Mouse (Mus musculus) spleen, embryonic (tissue): ENCODE data around the gene Zdhhc16.
"Not testable (repeated sequence)": the region's sequence is repeated elsewhere in the genome, so short reads cannot be mapped to it uniquely, and the experiment has no call there.

ENCODE experiments used
- CTCF ChIA-PET: fragments of 350-600 bp; sonication (Branson Sonifier 250); formaldehyde crosslinking; loops from one replicate; lab custom pipeline; 2022; lab: Charles Lee

The Zdhhc16 gene

GRCm38 (mm10) chr19:41912121-41913080 is 20.9 kb upstream of the Zdhhc16 start:
- CTCF ChIA-PET, result no interaction called here

GRCm38 (mm10) chr19:41913774-41914591 is 19.3 kb upstream of the Zdhhc16 start:
- CTCF ChIA-PET, result interaction anchor here (0.7 kb wide), 1 partner anchor 111 kb away, joined by 4 read pairs; no protein-coding TSS in a partner anchor

DNA sequence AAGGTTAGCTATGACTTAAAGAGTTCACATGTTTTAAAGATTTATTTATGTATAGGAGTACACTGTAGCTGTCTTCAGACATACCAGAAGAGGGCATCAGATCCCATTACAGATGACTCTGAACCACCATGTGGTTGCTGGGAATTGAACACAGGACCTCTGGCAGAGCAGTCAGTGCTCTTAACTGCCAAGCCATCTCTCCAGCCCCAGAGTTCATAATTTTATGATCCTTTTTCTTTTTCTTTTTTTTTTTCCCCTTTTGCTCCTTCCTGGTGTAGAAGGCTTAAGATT is 18.7 kb upstream of the Zdhhc16 start:
- CTCF ChIA-PET, result not testable (repeated sequence)

DNA sequence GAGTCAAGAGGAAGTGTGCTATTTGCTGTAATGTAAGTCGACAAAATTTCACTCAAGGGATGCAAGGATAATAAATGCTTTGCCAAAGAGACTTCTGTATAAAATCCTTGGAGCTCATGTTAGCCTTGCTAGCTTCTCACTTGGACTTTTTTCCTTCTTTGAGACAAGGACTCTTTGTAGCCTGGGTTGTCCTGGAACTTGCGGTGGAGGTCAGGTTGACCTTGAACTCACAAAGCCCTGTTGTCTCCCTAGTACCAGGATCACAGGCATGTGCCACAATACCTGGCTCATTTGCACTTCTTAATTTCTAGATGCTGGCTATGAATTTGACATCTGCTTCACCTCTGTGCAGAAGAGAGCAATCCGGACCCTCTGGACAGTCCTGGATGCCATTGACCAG is 18.0 kb upstream of the Zdhhc16 start:
- CTCF ChIA-PET, result interaction anchor here (0.6 to 1.0 kb wide), 2 partner anchors 15 to 17 kb away, joined by 3 to 6 read pairs; no protein-coding TSS in a partner anchor

DNA sequence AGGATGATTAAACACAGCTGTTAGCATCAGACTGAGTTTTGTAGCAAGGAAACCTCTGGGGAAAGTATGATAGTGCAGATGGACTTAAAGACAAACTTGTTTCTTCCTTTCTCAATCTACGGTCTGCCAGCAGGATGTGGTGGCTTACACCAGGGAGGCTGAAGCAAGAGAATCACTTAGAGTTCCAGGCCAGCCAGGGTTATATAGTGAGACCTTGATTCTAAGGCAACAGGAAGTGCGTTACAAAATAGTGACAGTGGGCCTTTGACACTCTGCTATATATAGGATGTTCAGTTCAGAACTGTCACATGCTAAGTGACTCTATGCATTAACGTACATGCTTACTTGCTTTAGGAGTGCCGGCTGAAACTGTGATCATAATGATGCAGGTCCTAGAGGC is 16.4 kb upstream of the Zdhhc16 start:
- CTCF ChIA-PET, result no interaction called here

- CTCF ChIA-PET, result no interaction called here
Measured at GRCm38 (mm10) chr19:41919471-41919870, 13.8 kb upstream of the Zdhhc16 start.

DNA sequence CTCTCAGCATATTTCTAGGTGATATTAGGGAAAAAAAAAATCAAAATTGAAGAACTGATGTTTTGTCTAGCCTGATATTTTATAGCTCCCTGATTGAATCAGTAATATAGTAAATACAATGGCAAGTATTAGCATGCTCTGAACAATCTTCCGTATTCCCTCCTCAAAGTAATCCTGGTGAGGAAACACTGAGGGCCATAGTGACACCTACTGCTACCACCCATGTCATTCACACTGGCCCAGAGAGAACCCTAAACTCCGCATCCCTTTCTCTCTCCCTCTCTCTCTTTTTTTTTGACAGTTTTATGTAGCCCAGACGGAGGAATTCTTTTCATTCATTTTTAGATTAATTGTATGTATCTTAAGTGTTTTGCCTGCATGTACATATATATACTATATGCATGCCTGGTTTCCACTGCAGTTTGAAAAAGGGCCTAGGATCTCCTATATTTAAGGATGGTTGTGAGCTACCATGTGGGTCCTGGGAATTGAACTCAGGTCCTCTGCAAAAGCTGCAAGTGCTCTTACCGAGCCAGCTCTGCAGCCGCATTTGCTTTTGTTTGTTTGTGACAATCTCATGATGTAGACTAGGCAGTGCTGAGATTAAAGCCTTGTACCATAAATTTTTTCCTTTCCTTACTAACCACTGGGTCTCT is 12.7 kb upstream of the Zdhhc16 start:
- CTCF ChIA-PET, result no interaction called here

GRCm38 (mm10) chr19:41932686-41933085 is 594 bp upstream of the Zdhhc16 start:
- CTCF ChIA-PET, result interaction anchor here (0.6 to 0.9 kb wide), 2 partner anchors 17 to 88 kb away, joined by 3 to 4 read pairs; no protein-coding TSS in a partner anchor

- CTCF ChIA-PET, result no interaction called here
Measured at GRCm38 (mm10) chr19:41934124-41934523, 844 bp downstream of the Zdhhc16 start.

GRCm38 (mm10) chr19:41935921-41936320 is 2.6 kb downstream of the Zdhhc16 start:
- CTCF ChIA-PET, result no interaction called here

DNA sequence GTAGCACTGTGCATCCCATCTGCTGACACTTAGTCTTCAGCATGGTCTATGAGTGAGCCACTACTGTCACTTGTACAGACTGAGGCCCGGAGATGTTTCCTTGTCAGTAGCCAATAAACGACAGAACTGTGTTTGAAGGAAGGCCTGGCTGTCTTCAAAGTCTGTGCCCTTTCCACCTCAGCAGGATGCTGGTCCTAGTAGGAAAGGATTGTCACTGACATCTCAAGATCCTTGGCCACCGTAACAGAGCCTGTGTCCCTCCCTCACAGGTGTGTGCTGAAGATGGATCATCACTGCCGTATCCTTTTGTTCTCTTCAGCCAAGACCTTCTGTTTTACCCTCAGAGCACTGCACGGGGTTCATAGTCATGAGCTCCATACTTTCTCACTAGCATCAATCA is 5.3 kb downstream of the Zdhhc16 start:
- CTCF ChIA-PET, result no interaction called here

DNA sequence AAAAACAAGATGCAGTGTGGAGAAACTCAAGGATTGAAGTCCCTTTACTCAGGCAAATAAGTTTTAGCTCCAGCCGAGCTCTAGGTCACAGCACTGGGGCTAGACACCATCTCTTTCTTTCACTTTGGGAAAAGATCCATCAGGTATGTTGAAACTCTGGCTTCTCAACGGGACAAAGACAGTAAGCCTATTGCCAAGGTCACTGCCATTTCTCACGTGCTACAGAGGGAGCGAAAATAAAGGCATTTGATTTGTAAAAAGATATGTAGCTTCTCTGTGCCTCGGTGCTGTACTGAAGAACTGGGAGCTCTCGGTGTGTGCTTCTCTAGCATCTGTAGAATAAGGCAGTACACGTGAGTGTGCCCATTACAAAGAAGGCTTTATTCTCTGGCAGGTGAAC is 10.6 kb downstream of the Zdhhc16 start:
- CTCF ChIA-PET, result no interaction called here

DNA sequence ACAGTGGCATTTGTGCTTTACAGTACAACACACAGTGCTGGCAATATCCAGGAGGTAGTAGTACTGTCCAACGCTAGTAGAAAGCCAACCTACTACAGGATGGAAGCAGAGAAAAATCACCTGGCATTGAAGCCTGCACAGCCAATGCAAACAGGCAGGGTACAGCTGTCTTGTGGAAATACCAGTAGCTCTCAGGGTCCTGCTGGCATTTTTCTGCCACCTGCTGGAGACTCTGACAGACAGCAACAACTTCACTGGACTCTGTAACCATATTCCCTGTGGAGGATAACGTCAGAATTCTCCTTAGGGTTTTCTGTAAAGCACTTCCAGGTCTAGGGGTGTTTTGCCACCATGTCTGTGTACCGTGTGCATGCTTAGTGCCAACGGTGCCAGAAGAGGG is 19.0 kb downstream of the Zdhhc16 start:
- CTCF ChIA-PET, result interaction anchor here (0.7 kb wide), 1 partner anchor 136 kb away, joined by 3 read pairs; no protein-coding TSS in a partner anchor

DNA sequence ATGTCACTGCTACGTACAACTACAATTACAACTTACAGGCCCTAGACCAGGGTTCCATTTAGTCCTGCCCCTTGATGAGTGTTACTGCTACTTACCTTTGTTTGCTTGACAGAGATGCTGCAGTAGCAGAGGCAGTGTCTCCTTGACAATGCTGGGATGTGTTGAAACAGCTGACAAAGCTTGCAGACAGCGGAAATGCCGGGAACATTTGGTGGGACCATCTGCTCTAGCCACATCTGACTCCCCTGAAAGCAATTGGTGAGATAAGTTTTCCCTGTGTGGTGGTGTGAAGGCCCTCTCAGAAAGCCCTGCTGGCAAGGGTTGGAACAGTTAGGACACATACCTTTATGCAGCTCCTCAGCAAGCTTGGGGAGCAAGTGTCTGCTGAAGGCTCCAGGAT is 20.3 kb downstream of the Zdhhc16 start:
- CTCF ChIA-PET, result no interaction called here

DNA sequence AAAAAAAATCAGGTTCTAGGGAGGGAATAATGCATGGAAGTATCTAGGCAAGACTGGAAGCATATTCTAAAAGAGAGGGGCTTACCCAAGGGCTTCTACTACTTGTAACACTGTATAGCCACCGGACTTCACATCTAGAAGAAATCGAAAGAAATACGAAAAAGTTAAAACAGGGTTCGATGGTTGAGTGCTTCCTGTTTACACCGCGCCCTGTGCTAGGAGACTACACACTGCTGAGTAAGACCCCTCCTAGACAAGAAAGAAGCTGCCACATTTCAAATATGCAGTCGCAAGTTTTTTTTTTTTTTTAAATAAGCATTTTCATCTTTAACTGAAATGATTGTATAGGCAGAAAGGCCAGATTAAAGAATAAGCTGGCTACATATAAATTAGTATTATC is 36.3 kb downstream of the Zdhhc16 start:
- CTCF ChIA-PET, result no interaction called here

DNA sequence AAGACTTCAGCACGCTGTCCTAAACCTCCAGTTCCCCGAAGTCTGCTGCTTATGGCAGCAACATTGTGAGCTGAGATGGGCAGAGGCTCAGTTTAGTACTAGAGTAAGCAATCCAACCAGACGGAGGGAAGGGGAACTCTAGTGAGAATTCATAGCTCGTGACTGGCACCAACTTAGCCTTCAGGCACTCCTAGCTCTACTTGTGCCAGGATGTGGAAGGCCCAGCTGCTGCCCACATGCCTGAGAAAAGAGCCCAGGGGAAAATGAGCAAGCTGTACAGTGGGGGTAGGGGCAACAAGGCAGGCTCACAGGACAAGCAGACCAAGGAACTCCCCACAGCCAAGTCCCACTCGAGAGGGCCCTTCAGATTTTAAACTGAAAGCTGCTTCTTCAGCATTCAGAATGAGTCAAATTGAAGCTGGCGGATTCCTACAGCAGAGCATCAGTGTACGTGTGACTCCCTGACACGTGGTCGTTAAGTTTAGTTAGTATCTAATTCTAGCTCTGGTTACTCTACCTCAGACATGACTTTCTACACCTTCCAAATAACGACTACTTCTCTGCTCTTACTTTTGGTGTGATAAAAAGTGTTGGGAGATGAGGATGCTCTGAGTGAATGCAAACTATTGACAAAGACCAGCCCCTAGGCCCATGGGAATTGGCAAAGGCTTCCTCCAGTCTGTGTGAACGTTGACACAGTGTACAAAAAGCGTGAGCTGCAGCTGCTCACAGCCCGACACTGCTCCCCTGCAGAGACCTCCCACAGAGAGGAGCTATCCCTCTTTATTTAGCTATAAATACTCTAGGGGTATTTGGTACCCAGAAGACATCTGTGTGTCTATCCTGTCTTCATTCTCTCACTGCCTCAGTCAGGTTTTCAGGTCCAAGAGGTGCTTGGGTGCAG is 40.9 kb downstream of the Zdhhc16 start:
- CTCF ChIA-PET, result no interaction called here

DNA sequence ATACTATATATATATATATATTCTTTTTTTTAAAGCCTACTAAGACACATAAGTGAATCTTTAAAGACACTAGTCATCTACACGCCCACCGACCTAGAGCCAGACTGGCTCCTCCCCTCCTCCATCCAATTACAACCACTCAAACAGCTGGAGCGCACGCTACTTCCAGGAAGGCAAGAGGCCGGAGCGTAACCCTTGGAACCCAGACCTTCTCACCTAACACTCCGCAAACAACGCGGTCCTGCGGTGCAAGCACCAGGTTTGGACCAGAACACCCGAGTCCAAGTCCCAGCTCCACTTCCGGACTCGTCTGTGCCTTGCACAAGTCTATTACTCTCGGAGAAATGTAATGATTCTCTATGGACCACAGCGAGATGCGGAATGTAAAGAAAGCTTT is 47.1 kb downstream of the Zdhhc16 start:
- CTCF ChIA-PET, result interaction anchor here (0.7 kb wide), 1 partner anchor 1462 kb away, joined by 3 read pairs; no protein-coding TSS in a partner anchor

GRCm38 (mm10) chr19:41980819-41981594 is 47.7 kb downstream of the Zdhhc16 start, which contains the start of gene Mms19:
Gene Mms19 (minus strand): TSS chr19:41981157.
- CTCF ChIA-PET, result no interaction called here

GRCm38 (mm10) chr19:41981595-41981927 is 48.3 kb downstream of the Zdhhc16 start, which contains the start of gene Ubtd1:
Gene Ubtd1 (plus strand): TSS chr19:41981763.
- CTCF ChIA-PET, result no interaction called here
